Mouse (Mus musculus) left cerebral cortex, postnatal 14 days (tissue): ENCODE data around the gene Vav3. TPM values are rescaled to one million over a fixed set of nuclear protein-coding genes. Genes with fewer than 3 reads are reported as not detected.

Experiments used
- DNase-seq, 2 experiments: peaks; one replicate each; pipeline ENCODE4 v3.0.0; 2021 to 2022; ENCODE audit warnings: low spot score in 2 of 2, mixed read lengths in 1 of 2
- intact Hi-C: fragments of 180-260 bp; cut with DNase I; formaldehyde crosslinking; loops from one replicate; pipeline ENCODE4 v1.15.1; 2025
- total RNA-seq, 2 experiments: library from RNA; stranded (reverse); gene quantifications; 2 replicates each; pipeline ENCODE4 v1.2.3; 2021

The Vav3 gene
- total RNA-seq, 2 experiments from 2014 or later: 2.4 to 3.4 TPM

DNA sequence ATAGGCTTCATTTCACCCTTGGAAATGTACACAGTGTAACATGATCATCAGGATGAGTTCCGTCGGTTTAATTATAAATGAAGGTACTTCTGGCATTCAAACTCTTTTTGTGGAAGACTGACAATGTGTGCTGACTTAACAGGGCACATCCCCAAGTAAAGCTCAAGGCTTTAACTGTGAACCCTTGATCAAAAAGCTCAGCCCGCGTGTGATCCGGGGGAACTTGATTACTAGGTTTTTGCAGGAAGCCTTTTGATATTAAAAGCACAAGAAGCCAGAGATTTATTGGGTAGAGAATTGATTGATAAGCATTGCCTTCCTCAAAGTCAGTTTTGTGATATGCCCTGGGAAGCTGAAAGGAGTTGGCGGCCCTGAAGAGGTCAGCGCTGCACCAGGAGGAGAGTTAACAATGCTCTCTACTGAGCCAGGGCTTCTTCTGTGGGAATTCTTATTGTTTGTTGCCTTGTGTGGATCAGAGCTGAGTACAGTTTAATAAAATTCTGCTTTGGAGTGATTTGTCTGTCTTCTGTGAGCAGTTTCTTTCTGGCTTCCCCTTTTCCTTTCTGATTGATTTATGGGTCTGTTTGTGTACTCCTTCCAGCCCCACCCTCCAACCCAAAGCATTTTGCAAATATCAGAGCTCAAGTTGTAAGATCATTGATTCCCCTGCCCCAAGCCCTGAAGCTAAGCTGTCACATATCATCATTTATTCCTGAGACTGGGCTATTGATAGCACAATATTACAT, 204.2 kb downstream of the Vav3 start:
- no peak for DNase-seq
- intact Hi-C loops: no loop called here

DNA sequence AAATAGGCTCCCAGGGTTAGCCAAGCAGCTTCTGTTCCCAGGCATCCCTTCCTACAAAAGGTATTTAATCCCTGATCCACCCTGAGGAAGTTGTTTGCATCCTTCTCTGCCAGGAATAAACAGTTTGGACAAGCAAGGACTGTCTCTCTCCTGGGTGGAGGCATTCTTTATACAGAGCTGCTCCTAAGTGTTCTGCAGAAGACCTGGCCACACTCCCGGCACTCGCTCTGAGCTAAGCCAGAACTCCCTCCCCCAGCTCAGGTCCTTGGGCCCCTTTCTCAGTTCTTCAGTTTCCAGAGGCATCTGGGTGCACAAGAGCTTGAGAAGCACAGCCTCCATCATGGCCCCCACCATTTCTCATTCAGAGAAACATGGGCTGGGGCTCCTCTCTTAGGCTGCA, 216.9 kb downstream of the Vav3 start:
- no peak for DNase-seq
- intact Hi-C loops: no loop called here

DNA sequence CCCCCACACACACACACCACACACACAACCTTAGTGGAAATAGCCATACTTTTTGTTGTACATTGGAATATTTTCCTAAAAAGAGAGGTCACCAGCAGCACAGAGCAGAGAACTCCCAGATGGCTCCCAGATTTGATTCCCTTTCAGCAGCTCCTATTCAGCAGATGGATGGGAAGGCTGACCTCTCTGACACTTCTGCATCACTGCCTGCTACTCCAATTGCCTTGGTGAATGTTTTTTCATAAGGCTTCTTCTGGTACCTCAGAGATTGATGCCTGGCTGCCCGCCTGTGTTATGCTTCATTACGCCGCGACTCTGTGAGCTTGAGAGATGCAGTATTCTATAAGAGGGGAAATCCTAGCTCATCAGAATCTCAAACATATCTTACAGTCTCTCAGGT, 220.8 kb downstream of the Vav3 start:
- intact Hi-C loops: no loop called here
- DNase-seq: no peak

DNA sequence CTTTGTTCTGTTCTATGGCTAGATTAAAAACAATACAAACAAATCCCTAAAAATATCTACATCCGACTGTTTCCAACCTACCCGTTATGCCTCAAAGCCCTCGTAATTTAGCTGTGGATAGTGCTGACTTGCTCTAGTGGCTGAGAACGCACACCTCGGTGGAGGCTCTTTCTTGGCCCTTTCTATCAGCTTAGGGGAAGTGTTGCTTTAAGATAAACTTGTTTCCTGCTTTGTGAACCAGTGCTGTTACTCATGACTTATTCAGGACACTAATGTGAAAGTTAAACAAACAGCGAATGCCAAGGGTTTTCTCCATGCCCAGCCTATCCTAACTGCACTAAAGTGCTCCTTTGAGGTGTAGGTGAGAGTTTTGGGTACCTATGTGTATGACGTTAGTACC, 221.3 kb downstream of the Vav3 start:
- no peak for DNase-seq
- intact Hi-C loops: no loop called here

DNA sequence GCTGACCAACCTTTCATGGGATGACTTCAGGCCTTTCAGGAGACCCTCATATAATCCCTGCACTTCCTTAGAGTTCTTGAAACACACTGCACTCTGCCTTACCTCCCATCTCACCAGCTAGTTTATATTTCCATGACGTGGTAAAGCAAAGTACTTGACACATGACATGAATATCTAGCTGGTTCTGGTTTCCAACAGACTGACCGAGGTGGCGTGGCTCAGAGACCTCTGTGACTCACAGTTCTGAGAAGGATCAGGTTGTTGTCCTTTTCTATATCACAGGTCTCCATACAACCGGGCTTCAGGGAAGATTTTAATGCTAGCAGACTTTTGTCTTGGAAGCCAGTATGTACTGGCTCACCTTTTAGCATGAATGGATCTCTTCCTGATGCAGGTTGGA, 221.8 kb downstream of the Vav3 start:
- no peak for DNase-seq

DNA sequence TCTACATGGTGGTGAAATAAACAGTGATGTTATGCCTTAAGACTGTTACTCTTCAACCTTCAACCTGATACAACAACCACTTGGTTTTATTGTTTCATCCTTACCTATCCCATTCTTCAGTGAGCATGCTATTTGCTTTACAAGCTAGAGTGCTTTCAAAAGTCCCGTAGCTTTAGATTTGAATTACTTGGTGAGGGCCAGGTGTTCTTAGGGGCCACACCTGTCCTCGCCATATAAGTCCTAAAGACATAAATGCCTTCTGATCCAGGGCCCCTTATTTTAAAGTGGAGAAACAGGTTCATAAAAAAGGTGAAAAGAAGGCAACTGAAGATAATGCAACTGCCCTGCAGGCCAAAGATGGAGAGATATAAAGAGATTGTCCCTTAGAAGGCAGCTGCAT, 224.0 kb downstream of the Vav3 start:
- no peak for DNase-seq
- intact Hi-C loops: no loop called here

More for the DNA sequence above, 221.8 kb downstream of the Vav3 start:
- intact Hi-C loops: no loop called here

DNA sequence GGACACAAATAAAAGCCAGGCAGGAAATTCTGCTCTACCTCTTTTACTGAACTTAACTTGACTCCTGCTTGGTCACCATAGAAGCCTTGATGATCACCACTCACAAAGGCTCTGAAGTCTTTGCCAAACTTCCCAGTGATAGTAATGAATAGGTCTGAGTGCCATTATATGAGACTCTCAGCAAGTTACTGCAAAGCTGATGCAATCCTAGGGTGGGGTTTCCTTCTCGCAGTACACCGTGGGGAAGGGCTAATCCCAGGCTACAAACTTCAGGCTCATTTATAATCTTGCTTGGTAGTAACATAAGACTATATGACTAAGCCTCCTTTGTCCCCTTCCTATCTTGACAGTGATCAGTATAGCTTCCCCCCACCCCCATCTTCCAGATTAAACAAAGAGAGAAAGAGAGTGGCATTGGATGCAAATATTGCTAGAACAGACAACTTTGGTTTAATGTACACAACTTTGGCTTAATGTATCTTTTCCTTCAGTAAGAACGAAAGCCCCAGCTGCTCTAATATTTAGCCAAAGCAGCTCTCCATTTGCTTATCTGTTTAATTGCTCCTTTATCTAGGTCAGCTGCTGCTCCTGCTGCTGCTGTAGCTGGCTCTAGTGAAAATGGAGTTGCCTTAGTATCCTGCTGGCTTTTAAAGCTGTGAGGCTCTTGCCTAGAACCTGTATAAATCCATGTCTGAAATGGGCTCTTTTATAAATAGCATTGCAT, 228.3 kb downstream of the Vav3 start:
- peak in 1 of 2 experiments; percentile 5 for DNase-seq
- intact Hi-C loops: no loop called here

DNA sequence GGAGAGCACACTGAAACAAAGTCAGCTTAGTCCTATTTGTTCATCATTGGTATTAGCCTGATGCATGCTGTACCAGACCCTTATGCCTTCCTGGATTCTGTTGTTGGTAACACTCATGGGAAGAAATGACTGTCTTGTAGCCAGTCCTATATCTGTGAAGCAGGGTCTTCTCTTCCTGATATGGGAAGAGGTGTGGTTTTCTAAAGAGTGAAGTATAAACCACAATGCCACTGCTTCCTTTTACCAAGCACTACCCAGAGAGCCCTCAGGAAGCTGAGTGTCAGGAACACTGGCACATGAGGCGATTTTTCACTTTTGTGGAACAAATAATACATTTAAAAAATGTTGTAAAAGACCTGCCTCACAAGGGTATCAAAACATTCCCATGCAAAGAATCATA, 231.0 kb downstream of the Vav3 start:
- DNase-seq: no peak
- intact Hi-C loops: no loop called here

DNA sequence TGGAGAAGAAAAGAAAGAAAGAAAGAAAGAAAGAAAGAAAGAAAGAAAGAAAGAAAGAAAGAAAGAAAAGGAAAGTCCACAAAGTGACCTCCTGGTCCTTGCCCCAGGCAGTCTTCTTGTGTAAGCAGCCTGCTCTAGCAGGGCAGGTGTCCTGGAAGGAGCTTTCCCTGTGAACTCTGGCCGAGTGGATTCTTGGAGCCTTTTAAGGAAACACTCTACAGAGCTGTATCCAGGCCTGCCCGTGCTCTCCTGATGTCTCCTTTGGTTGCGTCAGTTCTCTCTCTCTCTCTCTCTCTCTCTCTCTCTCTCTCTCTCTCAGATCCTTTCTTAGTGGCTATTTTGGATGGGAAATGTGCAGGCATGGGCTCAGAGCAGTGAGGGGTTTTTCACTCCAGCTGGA, 232.4 kb downstream of the Vav3 start:
- intact Hi-C loops: no loop called here

DNA sequence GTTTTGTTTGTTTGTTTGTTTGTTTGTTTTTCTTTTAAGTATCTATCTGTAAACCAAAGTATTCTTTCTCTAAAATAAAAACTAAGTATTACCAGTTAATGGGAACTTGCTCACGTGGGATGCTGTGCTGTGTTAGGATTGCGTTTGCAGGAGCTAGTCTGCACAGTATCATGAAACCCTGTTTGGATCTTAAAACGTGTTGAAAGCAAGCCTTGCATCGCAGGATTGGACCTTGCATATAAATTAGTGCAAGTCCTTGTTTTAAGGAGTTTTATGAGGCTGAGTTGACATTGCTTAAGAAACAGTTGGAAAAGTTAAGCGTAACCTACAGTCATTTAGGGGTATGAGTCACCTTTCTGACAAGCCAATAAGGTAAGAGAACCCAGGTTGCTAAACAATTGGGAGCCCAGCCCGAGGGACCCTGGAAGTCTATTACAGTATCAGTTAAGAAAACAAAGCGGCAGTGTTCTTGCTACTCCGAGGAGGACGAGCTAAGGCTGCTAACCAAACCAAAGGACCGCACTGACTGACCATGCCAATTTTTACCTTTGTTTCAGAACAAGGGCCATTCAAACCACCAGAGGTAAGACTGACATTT, 233.2 kb downstream of the Vav3 start:
- no peak for DNase-seq
- intact Hi-C loops: no loop called here

More for the DNA sequence above, 232.4 kb downstream of the Vav3 start:
- no peak for DNase-seq

DNA sequence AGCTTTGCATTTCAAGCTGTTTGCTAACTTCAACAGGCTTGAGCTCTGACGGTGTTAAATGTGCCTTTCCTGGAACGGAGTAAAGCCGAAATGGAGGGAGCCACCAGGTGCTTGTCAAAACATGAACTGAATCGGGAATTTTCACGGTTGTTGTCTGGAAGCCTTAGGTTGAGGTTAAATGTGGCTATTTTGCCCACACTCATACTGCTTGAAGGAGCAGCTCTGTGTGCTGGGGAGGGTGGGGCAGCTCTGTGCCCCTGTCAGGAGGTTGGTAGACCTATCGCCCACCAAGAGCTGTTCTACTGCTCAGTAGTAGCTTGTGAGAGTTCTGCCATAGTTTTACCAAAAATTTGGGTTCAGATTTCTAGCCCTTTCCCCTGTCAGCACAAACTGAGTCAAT, 233.7 kb downstream of the Vav3 start:
- intact Hi-C loops: no loop called here
- no peak for DNase-seq

DNA sequence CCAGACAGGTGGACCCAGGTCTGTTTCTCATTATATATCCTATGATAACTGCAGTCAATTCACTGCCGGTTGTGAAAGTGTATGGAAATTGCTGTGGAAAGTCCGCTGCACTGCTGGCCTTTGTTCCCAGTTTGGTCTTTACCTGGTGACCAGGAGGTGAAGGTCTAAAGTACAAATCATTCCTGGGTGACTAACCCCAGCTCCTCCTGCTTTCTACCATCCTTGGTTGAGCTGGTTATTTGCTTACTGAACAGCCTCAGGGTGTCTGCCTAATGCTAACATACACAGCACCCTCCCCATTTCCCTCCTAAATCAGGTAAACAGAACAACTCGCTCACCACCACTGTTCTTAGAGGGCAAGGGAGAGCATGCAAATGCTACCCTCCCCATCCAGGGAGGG, 237.9 kb downstream of the Vav3 start:
- DNase-seq: no peak
- intact Hi-C loops: no loop called here

DNA sequence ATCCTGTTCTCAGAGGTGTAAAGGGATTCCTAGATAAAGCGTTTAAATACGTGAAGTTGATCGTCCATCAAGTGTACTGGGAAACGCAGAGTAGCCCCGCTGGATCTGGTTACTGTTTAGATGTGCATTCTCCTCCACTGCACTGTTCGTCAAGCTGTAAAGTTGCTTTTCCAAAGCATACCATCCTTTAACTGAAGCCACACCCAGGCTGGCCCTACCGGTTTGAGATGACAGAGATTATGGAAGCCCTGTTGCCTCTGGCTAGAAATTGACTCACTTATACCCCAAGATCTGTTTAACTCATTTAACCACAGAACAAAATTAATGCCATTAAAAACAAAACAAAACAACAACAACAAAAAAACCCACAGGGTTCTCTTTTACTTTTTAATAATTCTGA, 238.5 kb downstream of the Vav3 start:
- no peak for DNase-seq
- intact Hi-C loops: no loop called here

DNA sequence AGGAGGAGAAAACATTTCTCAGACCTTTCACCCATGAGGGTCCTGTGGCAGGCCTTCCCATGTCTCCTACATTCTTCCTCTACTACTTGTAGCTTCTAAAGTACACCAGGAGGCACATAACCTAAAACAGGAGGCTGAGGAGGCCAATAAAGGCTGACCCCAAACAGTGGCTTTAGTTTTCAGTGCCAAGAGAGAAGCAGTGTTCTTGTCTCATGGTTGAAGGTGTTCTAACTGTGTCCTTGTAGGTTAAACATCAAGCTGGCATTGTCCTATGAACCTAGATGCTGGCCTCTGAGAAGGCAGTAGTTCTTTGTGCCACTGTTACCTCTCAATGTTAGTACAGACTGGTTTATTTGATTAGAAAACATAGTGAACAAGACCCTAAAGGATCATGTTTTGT, 245.5 kb downstream of the Vav3 start:
- intact Hi-C loops: no loop called here
- no peak for DNase-seq

DNA sequence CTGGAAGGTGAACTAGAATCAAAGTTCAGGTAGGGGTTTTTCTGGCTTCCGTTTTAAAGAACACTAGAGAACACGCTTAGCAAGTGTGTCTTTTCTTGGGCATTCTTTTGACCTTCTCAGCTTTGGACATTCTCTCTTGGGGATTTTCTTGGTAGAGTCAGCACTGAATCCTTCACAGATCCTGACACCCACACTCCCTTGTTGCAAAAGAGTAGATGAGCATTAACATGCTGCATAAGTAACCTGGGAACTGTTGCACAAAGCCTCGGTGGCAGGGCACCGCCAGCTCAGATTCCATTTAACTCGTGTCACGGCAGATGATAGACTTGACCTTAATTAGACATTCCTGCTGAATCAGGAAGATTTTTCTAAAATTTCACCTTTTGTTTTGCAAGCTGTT, 252.5 kb downstream of the Vav3 start:
- intact Hi-C loops: no loop called here
- no peak for DNase-seq

DNA sequence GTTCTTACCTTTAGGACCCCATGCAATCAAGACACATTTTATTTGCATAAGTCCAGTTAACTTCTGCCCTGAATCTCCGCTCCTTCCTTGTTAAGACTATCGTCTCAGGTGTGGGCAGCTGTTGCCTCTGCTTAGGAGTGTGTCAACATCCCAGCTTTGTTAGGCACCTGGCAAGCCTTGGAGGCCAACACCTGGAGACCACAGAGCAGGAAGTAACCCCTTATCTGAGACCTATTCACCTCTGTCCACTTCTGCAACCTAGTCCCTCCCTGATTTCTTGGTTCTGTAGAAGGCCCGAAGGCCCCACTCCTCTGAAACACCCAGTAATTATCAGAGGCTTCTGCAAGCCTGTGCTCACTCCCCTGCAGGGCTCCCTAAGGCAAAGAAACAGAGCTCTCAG, 255.6 kb downstream of the Vav3 start:
- no peak for DNase-seq

DNA sequence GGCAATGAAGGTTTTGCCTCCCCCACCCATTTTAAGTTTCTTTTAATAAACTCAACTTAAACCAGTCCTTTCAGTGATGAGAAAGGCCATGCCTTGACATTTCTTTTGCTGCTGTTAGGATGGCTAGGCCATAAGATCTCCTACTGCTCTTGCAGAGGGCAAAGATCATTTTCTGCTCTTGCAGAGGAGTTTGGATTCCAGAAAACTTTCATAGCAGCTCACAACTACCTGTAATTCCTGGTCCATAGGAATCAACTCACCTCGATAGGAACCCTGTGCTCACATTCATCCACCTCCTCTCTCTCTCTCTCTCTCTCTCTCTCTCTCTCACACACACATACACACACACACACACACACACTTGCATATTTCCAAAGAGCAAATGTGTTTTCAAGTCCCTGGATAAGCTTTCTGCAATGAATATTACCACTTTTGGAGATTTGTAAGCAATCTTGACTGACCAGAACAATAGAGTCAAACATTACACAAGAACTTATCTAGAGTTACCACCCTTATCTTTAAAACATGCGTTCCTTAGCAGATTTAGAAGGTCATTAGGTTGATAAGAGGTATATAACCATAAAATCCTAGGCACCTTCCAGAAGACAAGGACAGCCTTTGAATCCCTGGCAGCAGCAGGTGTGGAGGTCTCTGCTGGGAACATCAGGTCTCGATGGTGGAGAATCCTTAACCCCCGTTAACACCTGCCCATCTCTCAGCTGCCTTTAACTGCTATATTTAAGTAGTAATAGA, 260.4 kb downstream of the Vav3 start:
- no peak for DNase-seq

More for the DNA sequence above, 255.6 kb downstream of the Vav3 start:
- intact Hi-C loops: no loop called here

DNA sequence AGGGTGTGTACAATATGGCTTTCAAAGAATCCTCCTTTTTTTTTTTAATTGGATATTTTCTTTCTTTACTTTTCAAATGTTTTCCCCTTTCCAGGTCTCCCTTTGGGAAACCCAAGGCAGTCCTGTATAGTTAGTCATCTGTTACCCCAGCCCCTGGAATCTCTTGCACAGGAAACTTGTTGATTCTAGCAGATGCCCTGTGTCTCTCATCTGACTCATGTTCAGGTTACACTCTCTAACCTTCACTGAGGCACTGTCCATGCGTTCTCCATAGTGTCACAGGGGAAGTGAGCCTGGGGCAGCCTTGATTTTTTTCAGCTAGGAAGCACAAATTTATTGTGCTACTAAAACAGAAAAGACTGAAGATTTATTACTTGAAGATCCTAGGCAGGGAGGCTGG, 262.3 kb downstream of the Vav3 start:
- intact Hi-C loops: no loop called here
- DNase-seq: no peak

More for the DNA sequence above, 260.4 kb downstream of the Vav3 start:
- intact Hi-C loops: no loop called here

DNA sequence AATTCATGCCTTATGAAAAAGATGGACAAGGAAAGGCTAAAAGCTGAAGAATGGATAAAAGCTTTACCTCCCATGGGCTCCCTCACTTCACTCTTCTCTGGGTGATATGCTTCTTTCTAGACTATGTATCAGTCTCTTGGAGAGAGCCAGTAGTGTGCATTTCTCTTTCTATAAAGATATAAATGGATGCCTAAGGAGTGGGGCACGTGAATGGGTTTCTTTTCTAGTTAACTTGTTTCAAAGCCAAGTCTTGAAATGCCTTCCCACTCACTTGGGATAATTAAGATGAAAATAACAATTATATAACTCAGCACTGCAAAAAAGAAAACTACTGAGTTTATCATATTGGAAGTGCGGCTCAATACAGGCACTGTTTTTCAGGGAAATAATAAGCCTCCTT, 265.7 kb downstream of the Vav3 start:
- peak; percentile 22 to 24 for DNase-seq
- intact Hi-C loops: no loop called here

DNA sequence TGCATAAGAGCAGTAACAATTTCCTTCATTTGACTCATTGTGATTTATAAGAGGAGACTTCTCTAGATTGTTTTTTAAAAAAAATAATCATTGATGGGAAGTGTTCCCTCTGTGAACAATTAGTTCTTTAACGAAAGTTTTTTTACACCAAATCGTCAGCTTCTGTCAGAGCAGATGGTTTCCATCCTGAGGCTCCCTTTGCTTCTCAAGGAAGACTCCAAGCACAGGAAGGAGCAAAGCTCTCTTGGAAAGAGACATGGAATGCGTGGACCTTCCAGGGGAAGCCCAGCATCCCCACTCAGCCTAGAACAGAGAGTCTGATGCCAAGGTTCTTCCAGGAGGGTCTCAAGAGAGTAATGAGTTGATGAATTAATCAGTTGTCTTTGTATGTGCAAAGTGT, 281.3 kb downstream of the Vav3 start:
- no peak for DNase-seq
- intact Hi-C loops: no loop called here
